Comparison of ENCODE assay signal across 15 mouse cellular contexts in genomic region chr3:153864636-153865429, GRCm38 (mm10). TPM values are rescaled to one million over a fixed set of nuclear protein-coding genes. Genes with fewer than 3 reads are reported as not detected.
A peak's percentile ranks its signal among the peaks of the same experiment; 100 is the strongest.
DNase-seq lines count a peak whose midpoint lies in the region; ATAC-seq and TF ChIP-seq lines count a peak whose summit lies in the region.
"Had no signal": no experiment of that assay in that cellular context is flagged by ENCODE, and none has a peak within 500 bp of the region (broad histone marks: within the 10 kb centered on the region; RNA-seq: fewer than 3 reads in every experiment).

No protein-coding gene starts in this region.

- no peak overlapping the region for H3K27ac ChIP-seq in kidney, postnatal 0 days
- H3K27ac ChIP-seq in MEL (ENCODE audit: control insufficient read depth, low read depth, low read length), result no peak overlapping the region
- no peak overlapping the region for H3K27ac ChIP-seq in liver, embryonic 14.5 days
- H3K27ac ChIP-seq: forebrain, embryonic 10.5 days; hindbrain, embryonic 14.5 days had no signal

- no peaks in the 10 kb centered on the region for H3K79me2 ChIP-seq in MEL (ENCODE audit: control insufficient read depth, insufficient read depth, low read length, poor library complexity)

- no peak for ATAC-seq in kidney, postnatal 0 days (replicated peaks; ENCODE audit: low FRiP score, low read depth)
- no peak for ATAC-seq in liver, embryonic 14.5 days (ENCODE audit: insufficient read depth)
- ATAC-seq in inflammation-experienced regulatory T-cells, adult 6 months, result no peak

- H3K9ac ChIP-seq in kidney, postnatal 0 days (ENCODE audit: low read depth, low read length), result no peak overlapping the region
- H3K9ac ChIP-seq in MEL (ENCODE audit: control insufficient read depth, low read depth, low read length, poor library complexity, severe bottlenecking), result no peak overlapping the region
- no peak overlapping the region for H3K9ac ChIP-seq in liver, embryonic 14.5 days (replicated peaks)
- H3K9ac ChIP-seq: heart, embryonic 12.5 days; hindbrain, embryonic 14.5 days had no signal

- no peak for TF ChIP-seq RAD21 in MEL (IDR thresholded peaks at IDR 0.05; ENCODE audit: low read depth, low read length)

- no peak for TF ChIP-seq EP300 in MEL (IDR thresholded peaks at IDR 0.05; ENCODE audit: low read depth in 1 of 2, low read length in 2 of 2)
- TF ChIP-seq EP300 in liver, embryonic 14.5 days (IDR thresholded peaks at IDR 0.05; ENCODE audit: low read depth), result no peak

- peak; percentile 28; the same call in 1 of the 2 replicates for TF ChIP-seq CTCF in kidney, postnatal 0 days (IDR thresholded peaks at IDR 0.05; ENCODE audit: low read depth)
- TF ChIP-seq CTCF in MEL (IDR thresholded peaks at IDR 0.05 in 2 of 3, conservative IDR thresholded peaks at IDR 0.05 in 1 of 3; ENCODE audit: control insufficient read depth in 1 of 3, insufficient read depth in 1 of 3, low read depth in 2 of 3, low read length in 3 of 3, poor library complexity in 1 of 3, severe bottlenecking in 1 of 3), result peak in 2 of 3 experiments; percentile 14 to 35; a peak in 3 of 6 replicates
- TF ChIP-seq CTCF in liver, embryonic 14.5 days (IDR thresholded peaks at IDR 0.05; ENCODE audit: low read depth), result peak; percentile 56

- H3K4me1 ChIP-seq in kidney, postnatal 0 days (replicated peaks; ENCODE audit: insufficient read depth, low read length), result no peaks in the 10 kb centered on the region
- peaks cover 0 to 2% of the 10 kb centered on the region in 2 experiments; a peak in 1 of 4 replicates for H3K4me1 ChIP-seq in MEL (ENCODE audit: control insufficient read depth in 1 of 2, insufficient read depth in 2 of 2, low read length in 2 of 2)
- H3K4me1 ChIP-seq in liver, embryonic 14.5 days (replicated peaks; ENCODE audit: control insufficient read depth in 2 of 2, insufficient read depth in 2 of 2, low read length in 1 of 2), result peaks cover 9 to 13% of the 10 kb centered on the region in 2 experiments
- H3K4me1 ChIP-seq: forebrain, embryonic 10.5 days; heart, embryonic 12.5 days had no signal

- TF ChIP-seq POLR2A in MEL (IDR thresholded peaks at IDR 0.05; ENCODE audit: control insufficient read depth in 1 of 2, insufficient read depth in 1 of 2, low read depth in 1 of 2, low read length in 2 of 2, poor library complexity in 1 of 2), result no peak

- H3K27me3 ChIP-seq in kidney, postnatal 0 days (ENCODE audit: insufficient read depth, low read length), result no peaks in the 10 kb centered on the region
- no peaks in the 10 kb centered on the region for H3K27me3 ChIP-seq in MEL (ENCODE audit: control insufficient read depth in 1 of 2, insufficient read depth in 2 of 2, low read length in 2 of 2)
- H3K27me3 ChIP-seq in liver, embryonic 14.5 days (ENCODE audit: control insufficient read depth, insufficient read depth, low read length), result no peaks in the 10 kb centered on the region

- H3K4me2 ChIP-seq in kidney, postnatal 0 days (ENCODE audit: low read length), result no peak overlapping the region
- H3K4me2 ChIP-seq in liver, embryonic 14.5 days (ENCODE audit: low read depth), result no peak overlapping the region
- H3K4me2 ChIP-seq: heart, embryonic 12.5 days; hindbrain, embryonic 14.5 days had no signal

- H3K4me3 ChIP-seq in kidney, postnatal 0 days (replicated peaks; ENCODE audit: low read depth, low read length), result no peak overlapping the region
- no peak overlapping the region for H3K4me3 ChIP-seq in MEL (ENCODE audit: control insufficient read depth in 1 of 2, insufficient read depth in 1 of 2, low read depth in 2 of 2, low read length in 2 of 2)
- H3K4me3 ChIP-seq in liver, embryonic 14.5 days (ENCODE audit: insufficient read depth in 1 of 2, low read depth in 2 of 2, low read length in 2 of 2), result no peak overlapping the region
- H3K4me3 ChIP-seq: forebrain, embryonic 10.5 days; heart, embryonic 12.5 days had no signal

- DNase-seq in kidney, postnatal 0 days (ENCODE audit: low spot score), result no peak
- DNase-seq in kidney, adult 9 months, result no peak
- peak; percentile 42 for DNase-seq in 416B (ENCODE audit: low read depth)
- peak; percentile 21 for DNase-seq in MEL (ENCODE audit: low read depth, low spot score)
- DNase-seq in liver, embryonic 14.5 days (ENCODE audit: low read depth in 3 of 3, low spot score in 3 of 3), result no peak
- DNase-seq in cerebellum, postnatal 36 days, result no peak
- no peak for DNase-seq in cerebellum, postnatal 25 days
- DNase-seq: adrenal gland, postnatal 14 days; kidney, postnatal 10 days; right cerebral cortex, postnatal 4 days had no signal

- WGBS in kidney, postnatal 0 days, result 86% methylated on average over 4 of the region's 4 CpGs
- 46% methylated on average over 4 of the region's 4 CpGs for WGBS in liver, embryonic 14.5 days (ENCODE audit: insufficient replicate concordance)

- no peaks in the 10 kb centered on the region for H3K36me3 ChIP-seq in kidney, postnatal 0 days (ENCODE audit: insufficient read depth, low read length)
- no peaks in the 10 kb centered on the region; a peak in 1 of 4 replicates for H3K36me3 ChIP-seq in MEL (ENCODE audit: control insufficient read depth in 1 of 2, insufficient read depth in 2 of 2, low read length in 2 of 2)
- no peaks in the 10 kb centered on the region for H3K36me3 ChIP-seq in liver, embryonic 14.5 days (replicated peaks; ENCODE audit: control insufficient read depth, insufficient read depth, low read depth)
- H3K36me3 ChIP-seq: forebrain, embryonic 10.5 days; heart, embryonic 12.5 days had no signal

- no peaks in the 10 kb centered on the region for H3K9me3 ChIP-seq in kidney, postnatal 0 days (replicated peaks; ENCODE audit: low read length)
- no peaks in the 10 kb centered on the region for H3K9me3 ChIP-seq in MEL (replicated peaks; ENCODE audit: insufficient read depth, low read length)
- H3K9me3 ChIP-seq in liver, embryonic 14.5 days (ENCODE audit: control insufficient read depth, low read length), result no peaks in the 10 kb centered on the region
- H3K9me3 ChIP-seq: forebrain, embryonic 10.5 days; heart, embryonic 12.5 days had no signal

TF ChIP-seq in MEL, 35 proteins besides CTCF, POLR2A, EP300 and RAD21:
- TF ChIP-seq TBP (IDR thresholded peaks at IDR 0.05; ENCODE audit: low read depth, low read length), result no peak
- peak; percentile 21; the same call in 1 of the 2 replicates for TF ChIP-seq SMC3 (IDR thresholded peaks at IDR 0.05; ENCODE audit: low read depth, low read length)
- no peak for TF ChIP-seq GABPA (IDR thresholded peaks at IDR 0.05; ENCODE audit: low read depth, low read length)

RNA-seq across cellular contexts. Expression of gene Asb17, which starts 20.8 kb away (rescaled TPM):
- polyA plus RNA-seq in kidney, postnatal 0 days (2015; fragmentation: Nextera tagmentation; extraction: Ambion mirVana), result not detected in 2 replicates
- 9.0 and 9.7 TPM in 2 replicates for total RNA-seq in MEL (2012; rRNA removed)
- polyA plus RNA-seq in MEL (2012; ENCODE audit: insufficient read depth in 1 of 2, insufficient read length in 2 of 2, low read depth in 1 of 2, low replicate concordance in 2 of 2, missing spikeins in 1 of 2), result 1 to 10 TPM in 1 of 2 experiments, not detected in 1; 5.7 TPM
- 0.88 and 1.4 TPM in 2 replicates for polyA plus RNA-seq in liver, embryonic 14.5 days (2012; rRNA removed)
- polyA plus RNA-seq in liver, embryonic 14.5 days (2014; fragmentation: Nextera tagmentation; extraction: Ambion mirVana), result 3.9 and 5.8 TPM in 2 replicates
- polyA plus RNA-seq in inflammation-experienced regulatory T-cells, adult 6 months (2017; shearing (Covaris generic)), result not detected
- total RNA-seq: adrenal gland, postnatal 14 days; gastrocnemius, adult 18-20 months had no signal
- polyA plus RNA-seq: hindbrain, embryonic 14.5 days had no signal

RNA-seq across cellular contexts. Expression of gene Msh4, which starts 41.1 kb away (rescaled TPM):
- 0.08 and 0.09 TPM in 2 replicates for polyA plus RNA-seq in kidney, postnatal 0 days (2015; fragmentation: Nextera tagmentation; extraction: Ambion mirVana)
- 0.42 and 0.50 TPM in 2 replicates for total RNA-seq in MEL (2012; rRNA removed)
- under 1 TPM in 1 of 2 experiments, not detected in 1; 0.15 TPM for polyA plus RNA-seq in MEL (2012; ENCODE audit: insufficient read depth in 1 of 2, insufficient read length in 2 of 2, low read depth in 1 of 2, low replicate concordance in 2 of 2, missing spikeins in 1 of 2)
- polyA plus RNA-seq in liver, embryonic 14.5 days (2012; rRNA removed), result 0.02 and 0.04 TPM in 2 replicates
- polyA plus RNA-seq in liver, embryonic 14.5 days (2014; fragmentation: Nextera tagmentation; extraction: Ambion mirVana), result 0.05 and 0.06 TPM in 2 replicates
- polyA plus RNA-seq in inflammation-experienced regulatory T-cells, adult 6 months (2017; shearing (Covaris generic)), result under 1 TPM in 1 of 3 experiments, not detected in 2; 0.19 TPM

RNA-seq across cellular contexts. Expression of gene Rabggtb, which starts 48.0 kb away (rescaled TPM):
- 54.6 and 55.0 TPM in 2 replicates for polyA plus RNA-seq in kidney, postnatal 0 days (2015; fragmentation: Nextera tagmentation; extraction: Ambion mirVana)
- total RNA-seq in MEL (2012; rRNA removed), result 164 and 175 TPM in 2 replicates
- 100 to 1,000 TPM in 1 of 2 experiments, not detected in 1; 146 TPM for polyA plus RNA-seq in MEL (2012; ENCODE audit: insufficient read depth in 1 of 2, insufficient read length in 2 of 2, low read depth in 1 of 2, low replicate concordance in 2 of 2, missing spikeins in 1 of 2)
- polyA plus RNA-seq in liver, embryonic 14.5 days (2012; rRNA removed), result 80.9 and 85.5 TPM in 2 replicates
- 45.5 and 52.4 TPM in 2 replicates for polyA plus RNA-seq in liver, embryonic 14.5 days (2014; fragmentation: Nextera tagmentation; extraction: Ambion mirVana)
- polyA plus RNA-seq in inflammation-experienced regulatory T-cells, adult 6 months (2017; shearing (Covaris generic)), result 10 to 100 TPM; 39.3 to 47.9 (median 45.2) TPM

Comparison
In these comparisons a context has a peak if more than half of its experiments do, and no peak if none do; other contexts are left out.
1. DNase-seq: peak in 416B (single experiment) and MEL (single experiment); none in kidney, postnatal 0 days (single experiment), kidney, adult 9 months (single experiment), liver, embryonic 14.5 days (0 of 3), cerebellum, postnatal 36 days (0 of 2) and cerebellum, postnatal 25 days (0 of 2).
2. Peak in every context shown above with its lines, with median percentiles within 50 percentile points of each other: CTCF ChIP-seq.